Mouse (Mus musculus) megakaryocyte, embryonic 14.5 days (primary cell): ENCODE measurements around the gene Gipc2. TPM values are rescaled to one million over a fixed set of nuclear protein-coding genes. Genes with fewer than 3 reads are reported as not detected.
A peak's percentile ranks its signal among the peaks of the same experiment; 100 is the strongest.

Source experiments
- H3K27me3 ChIP-seq: replicated peaks from 2 replicates; pipeline ENCODE3; 2012; ENCODE audit warnings: inconsistent platforms
- H3K36me3 ChIP-seq: replicated peaks from 2 replicates; pipeline ENCODE3; 2012; ENCODE audit warnings: low read length, inconsistent platforms, mixed read lengths
- H3K4me1 ChIP-seq: 2 replicates; pipeline ENCODE4 v1.6.1; 2012; ENCODE audit warnings: inconsistent platforms
- H3K4me3 ChIP-seq: replicated peaks from 2 replicates; pipeline ENCODE3; 2012; ENCODE audit warnings: moderate library complexity, mild to moderate bottlenecking, inconsistent platforms
- H3K9me3 ChIP-seq: 2 replicates; pipeline ENCODE4 v1.6.1; 2012; ENCODE audit warnings: inconsistent platforms
- FLI1 ChIP-seq: IDR thresholded peaks from 2 replicates; pipeline ENCODE4 v1.6.1; 2012; ENCODE audit warnings: low read length, inconsistent platforms, mixed read lengths
- GATA1 ChIP-seq: IDR thresholded peaks from 3 replicates; pipeline ENCODE4 v1.6.1; 2012; ENCODE audit warnings: mixed read lengths, low read length, inconsistent platforms, borderline replicate concordance
- polyA plus RNA-seq: library from polyadenylated mRNA; stranded (reverse); fragments of >175 nt; gene quantifications from 2 replicates; pipeline ENCODE4 v1.2.3, GENCODE M21; 2012; ENCODE audit warnings: low replicate concordance; ENCODE audit not compliant: insufficient read depth

Gene Gipc2
- polyA plus RNA-seq, 1 experiment: 2.4 TPM

GRCm38 (mm10) chr3:152108560-152109259, 57.3 kb downstream of the Gipc2 start:
- H3K4me3 ChIP-seq: no peak overlapping the region
- H3K4me1 ChIP-seq: peaks cover 87% of the 10 kb centered on the region
- peaks cover 8% of the 10 kb centered on the region for H3K9me3 ChIP-seq
- peaks cover 23% of the 10 kb centered on the region for H3K27me3 ChIP-seq
- TF ChIP-seq GATA1 (no peak), FLI1 (no peak)
- no peaks in the 10 kb centered on the region for H3K36me3 ChIP-seq

- TF ChIP-seq GATA1: no peak
- no peak for TF ChIP-seq FLI1
- peaks cover 23% of the 10 kb centered on the region for H3K27me3 ChIP-seq
- peaks cover 81% of the 10 kb centered on the region for H3K4me1 ChIP-seq
- H3K4me3 ChIP-seq: no peak overlapping the region
- no peaks in the 10 kb centered on the region for H3K36me3 ChIP-seq
- H3K9me3 ChIP-seq: peaks cover 13% of the 10 kb centered on the region
Measured at GRCm38 (mm10) chr3:152108003-152108395, 58.0 kb downstream of the Gipc2 start.

GRCm38 (mm10) chr3:152107149-152108002, 58.7 kb downstream of the Gipc2 start:
- H3K4me3 ChIP-seq: peak overlapping the region; percentile 88
- peaks cover 14% of the 10 kb centered on the region for H3K9me3 ChIP-seq
- peaks cover 23% of the 10 kb centered on the region for H3K27me3 ChIP-seq
- H3K4me1 ChIP-seq: peaks cover 75% of the 10 kb centered on the region
- no peaks in the 10 kb centered on the region for H3K36me3 ChIP-seq
- no peak for TF ChIP-seq FLI1
- TF ChIP-seq GATA1: no peak

- Histone ChIP-seq H3K36me3 (no peaks in the 10 kb centered on the region), H3K4me3 (peak overlapping the region; percentile 88), H3K27me3 (peaks cover 23% of the 10 kb centered on the region), H3K4me1 (peaks cover 69% of the 10 kb centered on the region), H3K9me3 (peaks cover 16% of the 10 kb centered on the region)
- TF ChIP-seq GATA1 (no peak), FLI1 (no peak)
Measured at GRCm38 (mm10) chr3:152106225-152107148, 59.5 kb downstream of the Gipc2 start.

GRCm38 (mm10) chr3:152105341-152105740, 60.7 kb downstream of the Gipc2 start:
- peaks cover 57% of the 10 kb centered on the region for H3K4me1 ChIP-seq
- TF ChIP-seq FLI1 (no peak), GATA1 (no peak)
- peaks cover 23% of the 10 kb centered on the region for H3K27me3 ChIP-seq
- H3K4me3 ChIP-seq: peak overlapping the region; percentile 87
- H3K36me3 ChIP-seq: no peaks in the 10 kb centered on the region
- H3K9me3 ChIP-seq: peaks cover 25% of the 10 kb centered on the region

GRCm38 (mm10) chr3:152103381-152103780, 62.6 kb downstream of the Gipc2 start:
- H3K9me3 ChIP-seq: peaks cover 34% of the 10 kb centered on the region
- H3K4me1 ChIP-seq: peaks cover 38% of the 10 kb centered on the region
- peaks cover 17% of the 10 kb centered on the region for H3K27me3 ChIP-seq
- no peaks in the 10 kb centered on the region for H3K36me3 ChIP-seq
- H3K4me3 ChIP-seq: no peak overlapping the region
- TF ChIP-seq FLI1 (no peak), GATA1 (no peak)

GRCm38 (mm10) chr3:152101459-152101858, 64.6 kb downstream of the Gipc2 start:
- H3K9me3 ChIP-seq: peaks cover 42% of the 10 kb centered on the region
- H3K36me3 ChIP-seq: no peaks in the 10 kb centered on the region
- peaks cover 9% of the 10 kb centered on the region for H3K27me3 ChIP-seq
- H3K4me3 ChIP-seq: no peak overlapping the region
- peaks cover 19% of the 10 kb centered on the region for H3K4me1 ChIP-seq
- no peak for TF ChIP-seq GATA1
- no peak for TF ChIP-seq FLI1

GRCm38 (mm10) chr3:152100119-152100818, 65.8 kb downstream of the Gipc2 start:
- peaks cover 2% of the 10 kb centered on the region for H3K27me3 ChIP-seq
- peaks cover 7% of the 10 kb centered on the region for H3K4me1 ChIP-seq
- H3K9me3 ChIP-seq: peaks cover 42% of the 10 kb centered on the region
- no peak overlapping the region for H3K4me3 ChIP-seq
- TF ChIP-seq FLI1 (no peak), GATA1 (no peak)
- no peaks in the 10 kb centered on the region for H3K36me3 ChIP-seq

- Histone ChIP-seq H3K9me3 (peaks cover 14% of the 10 kb centered on the region), H3K4me1 (peaks cover 7% of the 10 kb centered on the region), H3K27me3 (peaks cover 10% of the 10 kb centered on the region), H3K36me3 (no peaks in the 10 kb centered on the region), H3K4me3 (no peak overlapping the region)
- TF ChIP-seq GATA1 (no peak), FLI1 (no peak)
Measured at GRCm38 (mm10) chr3:152095030-152095429, 71.0 kb downstream of the Gipc2 start.
